Mouse (Mus musculus): ENCODE data around the gene Ffar3. TPM values are rescaled to one million over a fixed set of nuclear protein-coding genes. Genes with fewer than 3 reads are reported as not detected.
A peak's percentile ranks its signal among the peaks of the same experiment; 100 is the strongest.

Ffar3 gene
- total and polyA plus RNA-seq, 3 experiments, result not detected

- no peak overlapping the region for H3K27ac ChIP-seq (ENCODE audit: insufficient read depth, low read depth)
- H3K9ac ChIP-seq (ENCODE audit: insufficient read depth, low read depth), result peak overlapping the region; percentile 5; the same call in 1 of the 2 replicates
- TF ChIP-seq EP300 (IDR thresholded peaks at IDR 0.05; ENCODE audit: low read length) (no peak), MXI1 (IDR thresholded peaks at IDR 0.05; ENCODE audit: low read depth, low read length) (no peak), ETS1 (conservative IDR thresholded peaks at IDR 0.05; ENCODE audit: low read depth, low read length) (no peak), ELF1 (IDR thresholded peaks at IDR 0.05; ENCODE audit: low read depth, low read length) (no peak), POLR2AphosphoS2 (IDR thresholded peaks at IDR 0.05; ENCODE audit: low read depth, low read length) (no peak), ZKSCAN1 (IDR thresholded peaks at IDR 0.05; ENCODE audit: borderline replicate concordance, low read depth, low read length) (no peak), TBP (conservative IDR thresholded peaks at IDR 0.05; ENCODE audit: low read depth, low read length) (no peak), CHD1 (IDR thresholded peaks at IDR 0.05; ENCODE audit: low read depth, low read length) (no peak), NELFE (IDR thresholded peaks at IDR 0.05; ENCODE audit: low read depth, low read length) (no peak)
- peak overlapping the region; percentile 53 to 79 (median 63) for H3K4me3 ChIP-seq (replicated peaks in 1 of 3; ENCODE audit: low read depth in 2 of 3, low read length in 2 of 3, poor library complexity in 1 of 3)
- H3K9me3 ChIP-seq (replicated peaks; ENCODE audit: low read length), result no peaks in the 10 kb centered on the region
- H3K4me2 ChIP-seq (ENCODE audit: insufficient read depth, low read depth, poor library complexity, severe bottlenecking), result peak overlapping the region; percentile 58
- peaks cover 22 to 66% of the 10 kb centered on the region in 2 experiments for H3K4me1 ChIP-seq (ENCODE audit: control insufficient read depth in 1 of 2, insufficient read depth in 2 of 2)
- peaks cover 5 to 45% of the 10 kb centered on the region in 2 experiments for H3K36me3 ChIP-seq (replicated peaks in 1 of 2; ENCODE audit: control insufficient read depth in 1 of 2, insufficient read depth in 1 of 2, low read length in 1 of 2)
- dilution Hi-C loops (cut with MboI; ENCODE audit: extremely low pct_ligation_motif_present, extremely low pct_unique_long_range_greater_than_20kb, low sequenced_read_pairs), result no loop called here
- in situ Hi-C loops (cut with MboI; ENCODE audit: low pct_ligation_motif_present, low pct_unique_long_range_greater_than_20kb, low sequenced_read_pairs), result loop anchor here (5.0 kb wide), 1 partner anchor 33 kb away; the partner anchor contains the start of gene Mag
- DNase-seq (ENCODE audit: extremely low read depth), result peak; percentile 66
- H3K79me2 ChIP-seq (replicated peaks; ENCODE audit: control insufficient read depth, extremely low read depth, insufficient read depth, poor library complexity, severe bottlenecking), result no peaks in the 10 kb centered on the region
- no peaks in the 10 kb centered on the region for H3K27me3 ChIP-seq (replicated peaks)
Observed at GRCm38 (mm10) chr7:30878950-30879349, 23.0 kb upstream of the Ffar3 start.

GRCm38 (mm10) chr7:30873083-30873482 lies 17.1 kb upstream of the Ffar3 start:
- no peak overlapping the region for H3K27ac ChIP-seq (ENCODE audit: insufficient read depth, low read depth)
- no peak for TF ChIP-seq TBP (conservative IDR thresholded peaks at IDR 0.05; ENCODE audit: low read depth, low read length)
- peak; percentile 58 for TF ChIP-seq RAD21 (IDR thresholded peaks at IDR 0.05; ENCODE audit: low read depth, low read length)
- TF ChIP-seq CHD1 (IDR thresholded peaks at IDR 0.05; ENCODE audit: low read depth, low read length), result no peak
- TF ChIP-seq PAX5 (IDR thresholded peaks at IDR 0.05; ENCODE audit: low read length), result no peak
- no peak for TF ChIP-seq ZC3H11A (IDR thresholded peaks at IDR 0.05; ENCODE audit: low read depth, low read length)
- no peak for TF ChIP-seq ZKSCAN1 (IDR thresholded peaks at IDR 0.05; ENCODE audit: borderline replicate concordance, low read depth, low read length)
- TF ChIP-seq ETS1 (conservative IDR thresholded peaks at IDR 0.05; ENCODE audit: low read depth, low read length), result no peak
- TF ChIP-seq CHD2 (IDR thresholded peaks at IDR 0.05; ENCODE audit: low read length), result no peak
- TF ChIP-seq POLR2A (IDR thresholded peaks at IDR 0.05; ENCODE audit: low read depth, low read length), result no peak
- no peak for TF ChIP-seq NRF1 (IDR thresholded peaks at IDR 0.05; ENCODE audit: low read depth, low read length)
- TF ChIP-seq ZMIZ1 (IDR thresholded peaks at IDR 0.05; ENCODE audit: low read depth, low read length), result no peak
- peak; percentile 50; the same call in 1 of the 2 replicates for TF ChIP-seq ELF1 (IDR thresholded peaks at IDR 0.05; ENCODE audit: low read depth, low read length)
- TF ChIP-seq RCOR1 (conservative IDR thresholded peaks at IDR 0.05; ENCODE audit: low read depth, low read length), result no peak
- no peak for TF ChIP-seq UBTF (IDR thresholded peaks at IDR 0.05; ENCODE audit: low read depth, low read length)
- TF ChIP-seq E2F4 (IDR thresholded peaks at IDR 0.05; ENCODE audit: insufficient replicate concordance, low read depth, low read length), result no peak
- TF ChIP-seq POLR2AphosphoS2 (IDR thresholded peaks at IDR 0.05; ENCODE audit: low read depth, low read length), result no peak
- no peak for TF ChIP-seq EP300 (IDR thresholded peaks at IDR 0.05; ENCODE audit: low read length)
- TF ChIP-seq GABPA (IDR thresholded peaks at IDR 0.05; ENCODE audit: insufficient replicate concordance, low read depth, low read length), result no peak
- peak; percentile 18 to 87; a peak in 3 of 4 replicates for TF ChIP-seq CTCF (conservative IDR thresholded peaks at IDR 0.05 in 1 of 2, IDR thresholded peaks at IDR 0.05 in 1 of 2; ENCODE audit: low read depth in 2 of 2, low read length in 2 of 2)
- TF ChIP-seq MAZ (IDR thresholded peaks at IDR 0.05; ENCODE audit: low read depth, low read length), result no peak
- no peak for TF ChIP-seq MAFK (IDR thresholded peaks at IDR 0.05; ENCODE audit: insufficient replicate concordance, low read length)
- no peak for TF ChIP-seq ZNF384 (IDR thresholded peaks at IDR 0.05; ENCODE audit: low read depth, low read length)
- peak; percentile 87 for TF ChIP-seq SMC3 (IDR thresholded peaks at IDR 0.05; ENCODE audit: low read depth, low read length)
- no peak overlapping the region for H3K9ac ChIP-seq (ENCODE audit: insufficient read depth, low read depth)
- peak overlapping the region; percentile 0; the same call in 1 of the 2 replicates for H3K4me2 ChIP-seq (ENCODE audit: insufficient read depth, low read depth, poor library complexity, severe bottlenecking)
- H3K4me1 ChIP-seq (ENCODE audit: control insufficient read depth in 1 of 2, insufficient read depth in 2 of 2), result peaks cover 6 to 72% of the 10 kb centered on the region in 2 experiments
- peak; percentile 76 for DNase-seq (ENCODE audit: extremely low read depth)
- H3K79me2 ChIP-seq (replicated peaks; ENCODE audit: control insufficient read depth, extremely low read depth, insufficient read depth, poor library complexity, severe bottlenecking), result no peaks in the 10 kb centered on the region
- H3K4me3 ChIP-seq (replicated peaks in 1 of 3; ENCODE audit: low read depth in 2 of 3, low read length in 2 of 3, poor library complexity in 1 of 3), result no peak overlapping the region
- dilution Hi-C loops (cut with MboI; ENCODE audit: extremely low pct_ligation_motif_present, extremely low pct_unique_long_range_greater_than_20kb, low sequenced_read_pairs), result no loop called here
- in situ Hi-C loops (cut with MboI; ENCODE audit: low pct_ligation_motif_present, low pct_unique_long_range_greater_than_20kb, low sequenced_read_pairs), result no loop called here
- no peaks in the 10 kb centered on the region for H3K27me3 ChIP-seq (replicated peaks)
- H3K9me3 ChIP-seq (replicated peaks; ENCODE audit: low read length), result no peaks in the 10 kb centered on the region
- peaks cover 24 to 89% of the 10 kb centered on the region in 2 experiments for H3K36me3 ChIP-seq (replicated peaks in 1 of 2; ENCODE audit: control insufficient read depth in 1 of 2, insufficient read depth in 1 of 2, low read length in 1 of 2)
